Comparison of ENCODE assay signal across 6 mouse cellular contexts in genomic region chr16:21153900-21154299, GRCm38 (mm10). TPM values are rescaled to one million over a fixed set of nuclear protein-coding genes. Genes with fewer than 3 reads are reported as not detected.
"Had no signal": no experiment of that assay in that cellular context is flagged by ENCODE, and none has a peak within 500 bp of the region (broad histone marks: within the 10 kb centered on the region; RNA-seq: fewer than 3 reads in every experiment).

TSS of gene Teddm3 (minus strand) at chr16:21154000.

RNA-seq across cellular contexts. Expression of gene Teddm3, which starts in this region (rescaled TPM):
- polyA plus RNA-seq: neural tube, embryonic 11.5 days; neural tube, embryonic 12.5 days; neural tube, embryonic 13.5 days; small intestine, adult 2 months; testis, adult 2 months; urinary bladder, adult 2 months had no signal
